Mouse (Mus musculus): Measurements from ENCODE around the gene Elane.

GRCm38 (mm10) chr10:79857452-79857811 is 28.6 kb upstream of the Elane start:
- no peak for TF ChIP-seq CTCF (IDR thresholded peaks at IDR 0.05; ENCODE audit: extremely low read depth, insufficient read depth, insufficient read length, insufficient replicate concordance)
- TF ChIP-seq POLR2A (IDR thresholded peaks at IDR 0.05; ENCODE audit: low read depth, low read length) = no peak
